Comparison of ENCODE assay signal across 8 mouse cellular contexts in the genomic region with DNA sequence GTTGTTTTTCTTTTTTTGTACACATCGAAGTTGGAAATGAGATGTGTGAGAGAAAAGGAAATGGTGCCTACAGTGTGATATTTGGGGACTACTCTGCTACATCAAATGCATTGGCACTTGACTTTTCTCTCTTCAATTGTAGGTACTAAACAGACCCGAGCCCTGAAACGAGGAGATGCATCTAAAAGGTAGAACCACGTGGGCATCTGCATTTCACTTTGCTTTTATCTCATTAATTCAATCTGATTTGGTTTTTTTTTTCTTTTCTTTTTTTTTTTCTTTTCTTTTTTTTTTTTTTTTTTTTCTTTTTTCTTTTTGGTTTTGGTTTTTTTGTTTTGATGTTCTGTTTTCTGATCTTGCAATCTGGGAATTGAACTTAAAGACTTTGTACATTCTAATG. TPM values are rescaled to one million over a fixed set of nuclear protein-coding genes. Genes with fewer than 3 reads are reported as not detected.
DNase-seq lines count a peak whose midpoint lies in the region; ATAC-seq lines count a peak whose summit lies in the region.

No protein-coding gene starts in this region.

- H3K9ac ChIP-seq in forebrain, embryonic 14.5 days (ENCODE audit: low read length) = peak overlapping the region; percentile 81; the same call in 1 of the 2 replicates
- no peak overlapping the region for H3K9ac ChIP-seq in liver, embryonic 16.5 days (ENCODE audit: low read depth, low read length)

- peaks cover 26% of the 10 kb centered on the region for H3K36me3 ChIP-seq in heart, embryonic 10.5 days
- H3K36me3 ChIP-seq in forebrain, embryonic 14.5 days (ENCODE audit: control insufficient read depth, insufficient read depth, low read length) = peaks cover 17% of the 10 kb centered on the region
- H3K36me3 ChIP-seq in liver, embryonic 16.5 days (ENCODE audit: control insufficient read depth, insufficient read depth) = peaks cover 2% of the 10 kb centered on the region; the same call in 1 of the 2 replicates

- no peak for DNase-seq in heart, embryonic 10.5 days (ENCODE audit: low spot score)
- no peak for DNase-seq in heart, postnatal 36 days
- DNase-seq in CD4-positive, CD25-positive, alpha-beta regulatory T cell, adult 2 months (ENCODE audit: low read depth, low spot score) = peak; percentile 38
- DNase-seq in forebrain, embryonic 14.5 days (ENCODE audit: low spot score) = peak; percentile 11
- DNase-seq in gastrocnemius, postnatal 14 days = no peak
- no peak for DNase-seq in left cerebral cortex, postnatal 25 days (ENCODE audit: low spot score in 2 of 2)
- no peak for DNase-seq in urinary bladder, postnatal 14 days (ENCODE audit: low spot score)

- intact Hi-C loops in heart, postnatal 36 days (cut with DNase I) = loop anchor here (10.0 kb wide), 1 partner anchor 634 kb away; a partner anchor contains a TSS
- intact Hi-C loops in gastrocnemius, postnatal 14 days (cut with DNase I; ENCODE audit: low total_unique reads) = no loop called here
- intact Hi-C loops in left cerebral cortex, postnatal 25 days (cut with DNase I) = loop anchor here (5.0 kb wide), 2 partner anchors 96 to 196 kb away; a partner anchor contains a TSS

- WGBS in heart, embryonic 10.5 days = 38% methylated on average over 4 of the region's 4 CpGs
- 17% methylated on average over 4 of the region's 4 CpGs for WGBS in forebrain, embryonic 14.5 days
- WGBS in liver, embryonic 16.5 days (ENCODE audit: insufficient replicate concordance) = 14% methylated on average over 4 of the region's 4 CpGs

- no peaks in the 10 kb centered on the region for H3K9me3 ChIP-seq in heart, embryonic 10.5 days
- no peaks in the 10 kb centered on the region for H3K9me3 ChIP-seq in forebrain, embryonic 14.5 days (replicated peaks; ENCODE audit: control insufficient read depth, low read length)
- no peaks in the 10 kb centered on the region for H3K9me3 ChIP-seq in liver, embryonic 16.5 days (replicated peaks; ENCODE audit: control insufficient read depth, low read length)

- H3K27ac ChIP-seq in heart, embryonic 10.5 days = 0 out of 2 replicates have a peak overlapping the region, but pooled peaks have one; percentile 95
- H3K27ac ChIP-seq in forebrain, embryonic 14.5 days (ENCODE audit: low read depth, low read length) = no peak overlapping the region
- no peak overlapping the region for H3K27ac ChIP-seq in liver, embryonic 16.5 days (ENCODE audit: low read length)

- H3K4me2 ChIP-seq in forebrain, embryonic 14.5 days (ENCODE audit: low read length) = peak overlapping the region; percentile 50
- peak overlapping the region; percentile 86 for H3K4me2 ChIP-seq in liver, embryonic 16.5 days (ENCODE audit: low read depth, low read length)

- peak overlapping the region; percentile 77 for H3K4me3 ChIP-seq in heart, embryonic 10.5 days
- H3K4me3 ChIP-seq in forebrain, embryonic 14.5 days (ENCODE audit: low read depth, low read length) = peak overlapping the region; percentile 71; the same call in 1 of the 2 replicates
- peak overlapping the region; percentile 79 for H3K4me3 ChIP-seq in liver, embryonic 16.5 days (ENCODE audit: low read depth, low read length)

- no peaks in the 10 kb centered on the region for H3K27me3 ChIP-seq in heart, embryonic 10.5 days (ENCODE audit: insufficient read depth, poor library complexity, severe bottlenecking)
- H3K27me3 ChIP-seq in forebrain, embryonic 14.5 days (replicated peaks; ENCODE audit: control insufficient read depth, insufficient read depth, low read length) = no peaks in the 10 kb centered on the region
- H3K27me3 ChIP-seq in liver, embryonic 16.5 days (ENCODE audit: control insufficient read depth, insufficient read depth, low read depth, low read length) = no peaks in the 10 kb centered on the region

- no peak for ATAC-seq in forebrain, embryonic 14.5 days
- no peak for ATAC-seq in liver, embryonic 16.5 days (ENCODE audit: low read depth)

- H3K4me1 ChIP-seq in heart, embryonic 10.5 days = 0 out of 2 replicates have a peak, but pooled peaks cover 3% of the 10 kb centered on the region
- H3K4me1 ChIP-seq in forebrain, embryonic 14.5 days (ENCODE audit: control insufficient read depth, insufficient read depth, low read length) = no peaks in the 10 kb centered on the region; the same call in 1 of the 2 replicates
- peaks cover 6% of the 10 kb centered on the region; the same call in 1 of the 2 replicates for H3K4me1 ChIP-seq in liver, embryonic 16.5 days (ENCODE audit: control insufficient read depth, low read depth, low read length)

RNA-seq across cellular contexts. Expression of a gene that starts 0.7 kb away (rescaled TPM):
- 27.2 and 30.6 TPM in 2 replicates for polyA plus RNA-seq in heart, embryonic 10.5 days (2016; fragmentation: Nextera tagmentation; extraction: Ambion mirVana)
- total RNA-seq in heart, postnatal 36 days (2021) = 1 to 10 TPM; 3.6 to 4.6 TPM
- polyA plus RNA-seq in forebrain, embryonic 14.5 days (2014; fragmentation: Nextera tagmentation; extraction: Ambion mirVana) = 26.2 and 35.1 TPM in 2 replicates
- 6.5 and 6.9 TPM in 2 replicates for polyA plus RNA-seq in liver, embryonic 16.5 days (2015; fragmentation: Nextera tagmentation; extraction: Ambion mirVana)
- total RNA-seq in gastrocnemius, postnatal 14 days (2021) = 1 to 10 TPM; 5.5 to 6.1 TPM
- total RNA-seq in left cerebral cortex, postnatal 25 days (2021) = 10 to 100 TPM; 19.2 to 21.2 TPM

RNA-seq across cellular contexts. Expression of a gene that starts 1.2 kb away (rescaled TPM):
- 14.4 and 18.7 TPM in 2 replicates for polyA plus RNA-seq in heart, embryonic 10.5 days (2016; fragmentation: Nextera tagmentation; extraction: Ambion mirVana)
- 10 to 100 TPM in 1 of 2 experiments, 1 to 10 TPM in 1; 8.4 to 10.2 TPM for total RNA-seq in heart, postnatal 36 days (2021)
- 23.5 and 25.1 TPM in 2 replicates for polyA plus RNA-seq in forebrain, embryonic 14.5 days (2014; fragmentation: Nextera tagmentation; extraction: Ambion mirVana)
- polyA plus RNA-seq in liver, embryonic 16.5 days (2015; fragmentation: Nextera tagmentation; extraction: Ambion mirVana) = 5.2 and 5.4 TPM in 2 replicates
- total RNA-seq in gastrocnemius, postnatal 14 days (2021) = 10 to 100 TPM in 1 of 2 experiments, 1 to 10 TPM in 1; 9.1 to 10.6 TPM
- total RNA-seq in left cerebral cortex, postnatal 25 days (2021) = 10 to 100 TPM; 23.1 to 23.3 TPM

Comparison
In these comparisons a context has a peak if more than half of its experiments do, and no peak if none do; other contexts are left out.
1. DNase-seq: peak in CD4-positive, CD25-positive, alpha-beta regulatory T cell, adult 2 months (single experiment) and forebrain, embryonic 14.5 days (single experiment); none in heart, embryonic 10.5 days (single experiment), heart, postnatal 36 days (0 of 2), gastrocnemius, postnatal 14 days (single experiment), left cerebral cortex, postnatal 25 days (0 of 2) and urinary bladder, postnatal 14 days (single experiment).
2. Peak in every context shown above with its lines, with median percentiles within 50 percentile points of each other: H3K4me3 ChIP-seq.